Mouse (Mus musculus): ENCODE results near the gene Sinhcaf. TPM values are rescaled to one million over a fixed set of nuclear protein-coding genes. Genes with fewer than 3 reads are reported as not detected.

Gene Sinhcaf
- total and polyA plus RNA-seq, 2 experiments = 0.46 to 2.7 TPM

- no peak overlapping the region for H3K9ac ChIP-seq (ENCODE audit: low read depth, low read length)
- peaks cover 13% of the 10 kb centered on the region; the same call in 1 of the 2 replicates for H3K36me3 ChIP-seq (ENCODE audit: control insufficient read depth, insufficient read depth, low read length)
- 91% methylated on average over 4 of the region's 4 CpGs for WGBS
- no peak overlapping the region for H3K4me3 ChIP-seq (ENCODE audit: insufficient read depth, low read depth, low read length)
- no peak overlapping the region for H3K27ac ChIP-seq (replicated peaks; ENCODE audit: insufficient read depth, low read depth, low read length)
- DNase-seq (ENCODE audit: extremely low read depth, low read depth, low spot score) = no peak
- no peaks in the 10 kb centered on the region for H3K79me2 ChIP-seq (ENCODE audit: control insufficient read depth, insufficient read depth, low read length)
- TF ChIP-seq POLR2A (IDR thresholded peaks at IDR 0.05; ENCODE audit: extremely low read depth, insufficient read depth, low read length) = no peak
- no peaks in the 10 kb centered on the region for H3K27me3 ChIP-seq (ENCODE audit: control insufficient read depth, insufficient read depth, low read length)
- H3K4me1 ChIP-seq (ENCODE audit: control insufficient read depth, insufficient read depth, low read length) = no peaks in the 10 kb centered on the region
Measured at GRCm38 (mm10) chr6:148986003-148986402, 39.7 kb upstream of the Sinhcaf start.

- 63% methylated on average over 3 of the region's 3 CpGs for WGBS
- no peak overlapping the region for H3K27ac ChIP-seq (replicated peaks; ENCODE audit: insufficient read depth, low read depth, low read length)
Measured at GRCm38 (mm10) chr6:148980495-148980894, 34.2 kb upstream of the Sinhcaf start.

GRCm38 (mm10) chr6:148975096-148975495 lies 28.8 kb upstream of the Sinhcaf start:
- Histone ChIP-seq H3K36me3 (ENCODE audit: control insufficient read depth, insufficient read depth, low read length) (no peaks in the 10 kb centered on the region), H3K27me3 (ENCODE audit: control insufficient read depth, insufficient read depth, low read length) (no peaks in the 10 kb centered on the region)
- no peak for DNase-seq (ENCODE audit: extremely low read depth, low read depth, low spot score)

More at GRCm38 (mm10) chr6:148980495-148980894, 34.2 kb upstream of the Sinhcaf start:
- no peaks in the 10 kb centered on the region for H3K27me3 ChIP-seq (ENCODE audit: control insufficient read depth, insufficient read depth, low read length)
- no peaks in the 10 kb centered on the region for H3K79me2 ChIP-seq (ENCODE audit: control insufficient read depth, insufficient read depth, low read length)
- no peaks in the 10 kb centered on the region for H3K4me1 ChIP-seq (ENCODE audit: control insufficient read depth, insufficient read depth, low read length)
- TF ChIP-seq POLR2A (IDR thresholded peaks at IDR 0.05; ENCODE audit: extremely low read depth, insufficient read depth, low read length) (no peak), CTCF (IDR thresholded peaks at IDR 0.05; ENCODE audit: low read depth, low read length) (no peak)
- no peaks in the 10 kb centered on the region for H3K36me3 ChIP-seq (ENCODE audit: control insufficient read depth, insufficient read depth, low read length)
- no peak overlapping the region for H3K9ac ChIP-seq (ENCODE audit: low read depth, low read length)
- DNase-seq (ENCODE audit: extremely low read depth, low read depth, low spot score) = no peak
- no peak overlapping the region for H3K4me3 ChIP-seq (ENCODE audit: insufficient read depth, low read depth, low read length)

GRCm38 (mm10) chr6:148972891-148973290 lies 26.6 kb upstream of the Sinhcaf start:
- no peak overlapping the region for H3K4me3 ChIP-seq (ENCODE audit: insufficient read depth, low read depth, low read length)
- no peak overlapping the region for H3K9ac ChIP-seq (ENCODE audit: low read depth, low read length)
- no peaks in the 10 kb centered on the region for H3K36me3 ChIP-seq (ENCODE audit: control insufficient read depth, insufficient read depth, low read length)
- DNase-seq (ENCODE audit: extremely low read depth, low read depth, low spot score) = no peak
- H3K27me3 ChIP-seq (ENCODE audit: control insufficient read depth, insufficient read depth, low read length) = no peaks in the 10 kb centered on the region
- H3K79me2 ChIP-seq (ENCODE audit: control insufficient read depth, insufficient read depth, low read length) = no peaks in the 10 kb centered on the region
- H3K27ac ChIP-seq (replicated peaks; ENCODE audit: insufficient read depth, low read depth, low read length) = no peak overlapping the region
- 69% methylated on average over 2 of the region's 2 CpGs for WGBS
- no peaks in the 10 kb centered on the region for H3K4me1 ChIP-seq (ENCODE audit: control insufficient read depth, insufficient read depth, low read length)
- no peak for TF ChIP-seq POLR2A (IDR thresholded peaks at IDR 0.05; ENCODE audit: extremely low read depth, insufficient read depth, low read length)
- TF ChIP-seq CTCF (IDR thresholded peaks at IDR 0.05; ENCODE audit: low read depth, low read length) = no peak

More at GRCm38 (mm10) chr6:148975096-148975495, 28.8 kb upstream of the Sinhcaf start:
- Histone ChIP-seq H3K4me1 (ENCODE audit: control insufficient read depth, insufficient read depth, low read length) (no peaks in the 10 kb centered on the region), H3K79me2 (ENCODE audit: control insufficient read depth, insufficient read depth, low read length) (no peaks in the 10 kb centered on the region), H3K9ac (ENCODE audit: low read depth, low read length) (no peak overlapping the region), H3K27ac (replicated peaks; ENCODE audit: insufficient read depth, low read depth, low read length) (no peak overlapping the region), H3K4me3 (ENCODE audit: insufficient read depth, low read depth, low read length) (no peak overlapping the region)
- 97% methylated on average over 3 of the region's 3 CpGs for WGBS
- TF ChIP-seq CTCF (IDR thresholded peaks at IDR 0.05; ENCODE audit: low read depth, low read length) (no peak), POLR2A (IDR thresholded peaks at IDR 0.05; ENCODE audit: extremely low read depth, insufficient read depth, low read length) (no peak)

GRCm38 (mm10) chr6:148972059-148972848 lies 26.0 kb upstream of the Sinhcaf start:
- TF ChIP-seq POLR2A (IDR thresholded peaks at IDR 0.05; ENCODE audit: extremely low read depth, insufficient read depth, low read length) (no peak), CTCF (IDR thresholded peaks at IDR 0.05; ENCODE audit: low read depth, low read length) (no peak)
- H3K4me3 ChIP-seq (ENCODE audit: insufficient read depth, low read depth, low read length) = no peak overlapping the region
- DNase-seq (ENCODE audit: extremely low read depth, low read depth, low spot score) = no peak
- no peaks in the 10 kb centered on the region for H3K27me3 ChIP-seq (ENCODE audit: control insufficient read depth, insufficient read depth, low read length)
- H3K79me2 ChIP-seq (ENCODE audit: control insufficient read depth, insufficient read depth, low read length) = no peaks in the 10 kb centered on the region
- H3K4me1 ChIP-seq (ENCODE audit: control insufficient read depth, insufficient read depth, low read length) = no peaks in the 10 kb centered on the region
- 73% methylated on average over 9 of the region's 9 CpGs for WGBS
- H3K9ac ChIP-seq (ENCODE audit: low read depth, low read length) = no peak overlapping the region
- H3K27ac ChIP-seq (replicated peaks; ENCODE audit: insufficient read depth, low read depth, low read length) = no peak overlapping the region
- no peaks in the 10 kb centered on the region for H3K36me3 ChIP-seq (ENCODE audit: control insufficient read depth, insufficient read depth, low read length)

GRCm38 (mm10) chr6:148971385-148971940 lies 25.2 kb upstream of the Sinhcaf start:
- WGBS = 63% methylated on average over 9 of the region's 9 CpGs
- H3K36me3 ChIP-seq (ENCODE audit: control insufficient read depth, insufficient read depth, low read length) = no peaks in the 10 kb centered on the region
- no peak overlapping the region for H3K4me3 ChIP-seq (ENCODE audit: insufficient read depth, low read depth, low read length)
- H3K9ac ChIP-seq (ENCODE audit: low read depth, low read length) = no peak overlapping the region
- no peak for DNase-seq (ENCODE audit: extremely low read depth, low read depth, low spot score)
- no peak overlapping the region for H3K27ac ChIP-seq (replicated peaks; ENCODE audit: insufficient read depth, low read depth, low read length)
- no peaks in the 10 kb centered on the region for H3K79me2 ChIP-seq (ENCODE audit: control insufficient read depth, insufficient read depth, low read length)
- TF ChIP-seq CTCF (IDR thresholded peaks at IDR 0.05; ENCODE audit: low read depth, low read length) (no peak), POLR2A (IDR thresholded peaks at IDR 0.05; ENCODE audit: extremely low read depth, insufficient read depth, low read length) (no peak)
- no peaks in the 10 kb centered on the region for H3K4me1 ChIP-seq (ENCODE audit: control insufficient read depth, insufficient read depth, low read length)
- H3K27me3 ChIP-seq (ENCODE audit: control insufficient read depth, insufficient read depth, low read length) = no peaks in the 10 kb centered on the region
